Mouse (Mus musculus) stomach, postnatal 0 days (tissue): ENCODE measurements around the gene Stx6.

Experiments used
- CTCF ChIP-seq: IDR thresholded peaks from 2 replicates; pipeline ENCODE4 v1.5.1; 2016; ENCODE audit warnings: antibody characterized with exemption, low read depth, mild to moderate bottlenecking, moderate library complexity
- EP300 ChIP-seq: optimal IDR thresholded peaks from 2 replicates; pipeline ENCODE3; 2016; ENCODE audit warnings: antibody characterized with exemption

DNA sequence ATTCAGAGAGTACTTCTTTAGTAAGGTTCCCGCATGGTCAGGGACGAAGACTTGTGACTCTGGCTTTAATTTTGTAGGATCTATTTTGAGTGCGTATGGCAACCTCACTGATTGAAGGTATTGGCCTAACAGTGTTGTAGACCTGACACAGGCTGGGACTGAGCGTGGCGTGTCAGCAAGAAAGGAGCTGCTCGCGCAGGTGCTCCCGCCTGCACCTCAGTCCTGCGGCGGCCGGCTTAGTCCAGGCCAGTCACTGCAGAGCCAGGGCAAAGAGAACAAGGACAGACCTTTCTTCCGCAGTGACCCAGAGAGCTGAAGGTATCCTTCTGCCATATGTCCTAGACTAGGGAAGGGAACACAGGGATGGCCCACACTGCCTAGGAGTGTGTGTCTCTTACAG, 45.4 kb downstream of the Stx6 start:
- TF ChIP-seq CTCF (no peak), EP300 (no peak)
